Mouse (Mus musculus) embryonic facial prominence, embryonic 13.5 days (tissue): Measurements from ENCODE around the gene Rad18. TPM values are rescaled to one million over a fixed set of nuclear protein-coding genes. Genes with fewer than 3 reads are reported as not detected.
A peak's percentile ranks its signal among the peaks of the same experiment; 100 is the strongest.

ENCODE experiments used
- ATAC-seq: fragments of 200-750 bp; cut with Nextera tagmentation; 2 replicates; pipeline ENCODE4 v1.8.0; 2017; ENCODE audit warnings: low read depth; ENCODE audit not compliant: insufficient number of reproducible peaks, insufficient read depth, low FRiP score, low TSS enrichment
- H3K27ac ChIP-seq: fragments of 300-500 bp; sonication (generic); 2 replicates; pipeline ENCODE4 v1.5.1; 2015; ENCODE audit warnings: moderate library complexity, mild to moderate bottlenecking, inconsistent platforms
- H3K27me3 ChIP-seq: fragments of 300-500 bp; sonication (generic); 2 replicates; pipeline ENCODE4 v1.6.1; 2015; ENCODE audit warnings: mild to moderate bottlenecking, inconsistent platforms
- H3K36me3 ChIP-seq: fragments of 300-500 bp; sonication (generic); 2 replicates; pipeline ENCODE4 v1.6.1; 2015; ENCODE audit warnings: mild to moderate bottlenecking, inconsistent platforms
- H3K4me1 ChIP-seq: fragments of 300-500 bp; sonication (generic); 2 replicates; pipeline ENCODE4 v1.6.1; 2015; ENCODE audit warnings: inconsistent platforms
- H3K4me2 ChIP-seq: fragments of 300-500 bp; sonication (generic); 2 replicates; pipeline ENCODE4 v1.6.1; 2015; ENCODE audit warnings: moderate library complexity, mild to moderate bottlenecking, inconsistent platforms
- H3K4me3 ChIP-seq: fragments of 300-500 bp; sonication (generic); 2 replicates; pipeline ENCODE4 v1.5.1; 2015; ENCODE audit warnings: mild to moderate bottlenecking, inconsistent platforms
- H3K9ac ChIP-seq: fragments of 300-500 bp; sonication (generic); 2 replicates; pipeline ENCODE4 v1.6.1; 2015; ENCODE audit warnings: mild to moderate bottlenecking, inconsistent platforms
- H3K9me3 ChIP-seq: fragments of 300-500 bp; sonication (generic); 2 replicates; pipeline ENCODE4 v1.6.1; 2016; ENCODE audit warnings: inconsistent platforms
- WGBS: fragments of 180-500 bp; shearing (Covaris S2); methylation state at CpG from one replicate; pipeline ENCODE4 v1.1.7; 2015; ENCODE audit warnings: mixed read lengths; 5-methylcytosine and 5-hydroxymethylcytosine counted together
- polyA plus RNA-seq: library from polyadenylated mRNA; unstranded; fragments of >200 nt; fragmentation: Nextera tagmentation; extraction: Ambion mirVana; gene quantifications from 2 replicates; pipeline ENCODE4 v1.2.1, GENCODE M21; 2015

The Rad18 gene
- polyA plus RNA-seq, 1 experiment from 2014 or later: 46.4 TPM

- no peaks in the 10 kb centered on the region for H3K4me1 ChIP-seq
- no peaks in the 10 kb centered on the region for H3K9me3 ChIP-seq
- ATAC-seq: no peak
- H3K36me3 ChIP-seq: peaks cover 6% of the 10 kb centered on the region
- WGBS: 89% methylated on average over 5 of the region's 5 CpGs
- H3K9ac ChIP-seq: no peak overlapping the region
- no peak overlapping the region for H3K27ac ChIP-seq
- H3K4me2 ChIP-seq: no peak overlapping the region
- no peaks in the 10 kb centered on the region for H3K27me3 ChIP-seq
- H3K4me3 ChIP-seq: no peak overlapping the region
Measured at GRCm38 (mm10) chr6:112632071-112632470, 64.4 kb downstream of the Rad18 start.

GRCm38 (mm10) chr6:112630291-112630690 lies 66.2 kb downstream of the Rad18 start:
- peaks cover 10% of the 10 kb centered on the region for H3K36me3 ChIP-seq
- H3K4me3 ChIP-seq: no peak overlapping the region
- ATAC-seq: no peak
- H3K9ac ChIP-seq: no peak overlapping the region
- H3K27ac ChIP-seq: no peak overlapping the region
- WGBS: 80% methylated on average over 4 of the region's 4 CpGs
- H3K9me3 ChIP-seq: no peaks in the 10 kb centered on the region
- H3K4me2 ChIP-seq: no peak overlapping the region
- no peaks in the 10 kb centered on the region for H3K4me1 ChIP-seq
- no peaks in the 10 kb centered on the region for H3K27me3 ChIP-seq

- H3K4me1 ChIP-seq: no peaks in the 10 kb centered on the region
- 81% methylated on average over 8 of the region's 8 CpGs for WGBS
- H3K4me2 ChIP-seq: no peak overlapping the region
- ATAC-seq: 0 out of 2 replicates have a peak, but pooled peaks have one; percentile 52
- no peaks in the 10 kb centered on the region for H3K9me3 ChIP-seq
- peaks cover 12% of the 10 kb centered on the region for H3K36me3 ChIP-seq
- no peak overlapping the region for H3K9ac ChIP-seq
- no peaks in the 10 kb centered on the region for H3K27me3 ChIP-seq
- H3K4me3 ChIP-seq: no peak overlapping the region
- H3K27ac ChIP-seq: peak overlapping the region; percentile 19; the same call in 1 of the 2 replicates
Measured at GRCm38 (mm10) chr6:112628301-112628700, 68.2 kb downstream of the Rad18 start.

GRCm38 (mm10) chr6:112622321-112622720 lies 74.2 kb downstream of the Rad18 start:
- peaks cover 12% of the 10 kb centered on the region for H3K36me3 ChIP-seq
- no peaks in the 10 kb centered on the region for H3K9me3 ChIP-seq

GRCm38 (mm10) chr6:112620027-112620426 lies 76.5 kb downstream of the Rad18 start:
- Histone ChIP-seq H3K9ac (no peak overlapping the region), H3K4me2 (no peak overlapping the region), H3K27me3 (no peaks in the 10 kb centered on the region), H3K27ac (no peak overlapping the region), H3K9me3 (no peaks in the 10 kb centered on the region), H3K36me3 (peaks cover 3% of the 10 kb centered on the region), H3K4me3 (no peak overlapping the region), H3K4me1 (no peaks in the 10 kb centered on the region)
- 86% methylated on average over 5 of the region's 5 CpGs for WGBS
- ATAC-seq: no peak

More at GRCm38 (mm10) chr6:112622321-112622720, 74.2 kb downstream of the Rad18 start:
- WGBS: 93% methylated on average over 4 of the region's 4 CpGs
- H3K4me3 ChIP-seq: no peak overlapping the region
- ATAC-seq: no peak
- H3K9ac ChIP-seq: no peak overlapping the region
- no peaks in the 10 kb centered on the region for H3K4me1 ChIP-seq
- no peaks in the 10 kb centered on the region for H3K27me3 ChIP-seq
- H3K4me2 ChIP-seq: no peak overlapping the region
- no peak overlapping the region for H3K27ac ChIP-seq

- no peaks in the 10 kb centered on the region for H3K9me3 ChIP-seq
- no peaks in the 10 kb centered on the region for H3K27me3 ChIP-seq
- no peak overlapping the region for H3K4me2 ChIP-seq
- no peak overlapping the region for H3K27ac ChIP-seq
- H3K9ac ChIP-seq: no peak overlapping the region
- H3K4me1 ChIP-seq: no peaks in the 10 kb centered on the region
- ATAC-seq: no peak
- 93% methylated on average over 4 of the region's 4 CpGs for WGBS
- no peak overlapping the region for H3K4me3 ChIP-seq
- no peaks in the 10 kb centered on the region for H3K36me3 ChIP-seq
Measured at GRCm38 (mm10) chr6:112617728-112618318, 78.7 kb downstream of the Rad18 start.

GRCm38 (mm10) chr6:112609027-112609426 lies 87.5 kb downstream of the Rad18 start:
- ATAC-seq: no peak
- Histone ChIP-seq H3K4me2 (no peak overlapping the region), H3K27me3 (no peaks in the 10 kb centered on the region), H3K9ac (no peak overlapping the region), H3K27ac (no peak overlapping the region), H3K4me1 (no peaks in the 10 kb centered on the region), H3K36me3 (no peaks in the 10 kb centered on the region), H3K4me3 (no peak overlapping the region), H3K9me3 (no peaks in the 10 kb centered on the region)
- WGBS: 77% methylated on average over 4 of the region's 4 CpGs

- Histone ChIP-seq H3K27me3 (no peaks in the 10 kb centered on the region), H3K4me1 (no peaks in the 10 kb centered on the region), H3K27ac (no peak overlapping the region), H3K9ac (no peak overlapping the region), H3K9me3 (no peaks in the 10 kb centered on the region), H3K36me3 (no peaks in the 10 kb centered on the region), H3K4me3 (no peak overlapping the region), H3K4me2 (no peak overlapping the region)
- ATAC-seq: no peak
Measured at GRCm38 (mm10) chr6:112603866-112604265, 92.6 kb downstream of the Rad18 start.

- Histone ChIP-seq H3K4me1 (no peaks in the 10 kb centered on the region), H3K4me3 (no peak overlapping the region), H3K27me3 (no peaks in the 10 kb centered on the region), H3K4me2 (no peak overlapping the region), H3K9me3 (no peaks in the 10 kb centered on the region), H3K27ac (no peak overlapping the region), H3K36me3 (no peaks in the 10 kb centered on the region), H3K9ac (no peak overlapping the region)
- whole genome bisulfite sequencing: 85% methylated on average over 7 of the region's 7 CpGs
- ATAC-seq: no peak
Measured at GRCm38 (mm10) chr6:112594971-112595370, 101.5 kb downstream of the Rad18 start.

GRCm38 (mm10) chr6:112587912-112588311 lies 108.6 kb downstream of the Rad18 start:
- no peak overlapping the region for H3K27ac ChIP-seq
- no peak for ATAC-seq
- H3K9ac ChIP-seq: no peak overlapping the region
- H3K27me3 ChIP-seq: no peaks in the 10 kb centered on the region
- no peaks in the 10 kb centered on the region for H3K36me3 ChIP-seq
- H3K4me2 ChIP-seq: no peak overlapping the region
- no peaks in the 10 kb centered on the region for H3K9me3 ChIP-seq
- no peak overlapping the region for H3K4me3 ChIP-seq
- 39% methylated on average over 1 of the region's 1 CpGs for WGBS
- H3K4me1 ChIP-seq: no peaks in the 10 kb centered on the region

- H3K36me3 ChIP-seq: no peaks in the 10 kb centered on the region
- 73% methylated on average over 4 of the region's 4 CpGs for whole genome bisulfite sequencing
- H3K4me3 ChIP-seq: no peak overlapping the region
- H3K27me3 ChIP-seq: no peaks in the 10 kb centered on the region
- H3K9me3 ChIP-seq: no peaks in the 10 kb centered on the region
- H3K27ac ChIP-seq: no peak overlapping the region
- H3K9ac ChIP-seq: no peak overlapping the region
- no peak overlapping the region for H3K4me2 ChIP-seq
- H3K4me1 ChIP-seq: no peaks in the 10 kb centered on the region
- ATAC-seq: no peak
Measured at GRCm38 (mm10) chr6:112586999-112587398, 109.5 kb downstream of the Rad18 start.

GRCm38 (mm10) chr6:112584961-112585360 lies 111.5 kb downstream of the Rad18 start:
- Histone ChIP-seq H3K9me3 (no peaks in the 10 kb centered on the region), H3K4me1 (no peaks in the 10 kb centered on the region), H3K4me2 (no peak overlapping the region), H3K27ac (no peak overlapping the region), H3K27me3 (no peaks in the 10 kb centered on the region), H3K36me3 (no peaks in the 10 kb centered on the region), H3K4me3 (no peak overlapping the region), H3K9ac (no peak overlapping the region)
- ATAC-seq: no peak
- WGBS: 73% methylated on average over 5 of the region's 5 CpGs
